Mouse (Mus musculus) embryonic fibroblast, embryonic 13.5 days (primary cell): ENCODE measurements around the gene Il18r1.

Experiments
- CTCF ChIP-seq: IDR thresholded peaks from 2 replicates; pipeline ENCODE4 v1.5.1; 2011; ENCODE audit warnings: mild to moderate bottlenecking, control low read depth, low read length, moderate library complexity, borderline replicate concordance; ENCODE audit not compliant: insufficient read depth
- POLR2A ChIP-seq: IDR thresholded peaks from 2 replicates; pipeline ENCODE4 v1.6.1; 2011; ENCODE audit warnings: low read depth, mild to moderate bottlenecking, control low read depth, low read length, moderate library complexity

DNA sequence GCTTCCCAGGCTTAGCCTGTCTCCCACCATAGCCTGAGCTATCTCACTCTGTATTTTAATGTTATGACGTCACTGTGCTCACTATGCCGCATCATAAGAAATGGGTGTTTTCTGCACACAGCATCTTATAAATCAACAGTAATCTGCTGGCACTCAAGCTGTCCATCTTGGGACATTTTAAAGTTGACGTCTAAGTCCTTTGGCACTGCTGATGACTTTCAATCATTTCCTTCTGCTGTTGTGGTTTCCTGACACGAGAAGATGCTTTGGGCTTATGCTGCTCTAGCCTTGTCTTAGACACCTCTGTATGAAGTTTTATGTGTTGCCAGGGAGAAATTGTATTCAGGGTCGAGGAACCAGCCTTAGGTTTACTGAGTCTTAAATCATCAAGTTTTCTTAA is 39.2 kb downstream of the Il18r1 start:
- TF ChIP-seq CTCF (no peak), POLR2A (no peak)
